Mouse (Mus musculus): Measurements from ENCODE around the gene Klf6.

- TF ChIP-seq CTCF (IDR thresholded peaks at IDR 0.05; ENCODE audit: control insufficient read depth, insufficient read depth, insufficient replicate concordance, low read depth, low read length) (no peak), POLR2A (IDR thresholded peaks at IDR 0.05; ENCODE audit: control insufficient read depth, low read depth, low read length) (no peak)
Measured at GRCm38 (mm10) chr13:5846860-5847259, 14.4 kb upstream of the Klf6 start.

Measured in testis, adult 2 months (tissue).